Comparison of ENCODE assay signal across 17 mouse cellular contexts in genomic region chr10:118096223-118096622, GRCm38 (mm10). TPM values are rescaled to one million over a fixed set of nuclear protein-coding genes. Genes with fewer than 3 reads are reported as not detected.
DNase-seq lines count a peak whose midpoint lies in the region; ATAC-seq and TF ChIP-seq lines count a peak whose summit lies in the region.
"Had no signal": no experiment of that assay in that cellular context is flagged by ENCODE, and none has a peak within 500 bp of the region (broad histone marks: within the 10 kb centered on the region; RNA-seq: fewer than 3 reads in every experiment).

No protein-coding gene starts in this region.

- H3K4me1 ChIP-seq in liver, adult 2 months (ENCODE audit: control insufficient read depth, insufficient read depth, low read length), result no peaks in the 10 kb centered on the region; the same call in 1 of the 2 replicates
- no peaks in the 10 kb centered on the region for H3K4me1 ChIP-seq in liver, embryonic 11.5 days (replicated peaks; ENCODE audit: control insufficient read depth, insufficient read depth, low read length)
- peaks cover 59% of the 10 kb centered on the region for H3K4me1 ChIP-seq in bone marrow macrophage, adult 2 months (ENCODE audit: control insufficient read depth, insufficient read depth, low read length)
- no peaks in the 10 kb centered on the region for H3K4me1 ChIP-seq in cerebellum, adult 2 months (ENCODE audit: control insufficient read depth, insufficient read depth, low read length)

- H3K36me3 ChIP-seq in liver, adult 2 months (ENCODE audit: control insufficient read depth, insufficient read depth, low read length), result no peaks in the 10 kb centered on the region
- H3K36me3 ChIP-seq in liver, embryonic 11.5 days (ENCODE audit: control insufficient read depth, insufficient read depth, low read length), result no peaks in the 10 kb centered on the region
- H3K36me3 ChIP-seq: forebrain, embryonic 12.5 days; hindbrain, embryonic 13.5 days; liver, embryonic 12.5 days had no signal

- 82% methylated on average over 6 of the region's 6 CpGs for WGBS in liver, adult 2 months
- WGBS in liver, embryonic 11.5 days, result 81% methylated on average over 6 of the region's 6 CpGs
- 86% methylated on average over 6 of the region's 6 CpGs for WGBS in cerebellum, adult 2 months

- H3K4me3 ChIP-seq in liver, adult 2 months (ENCODE audit: insufficient read depth, low read depth, low read length), result no peak overlapping the region
- H3K4me3 ChIP-seq in liver, embryonic 11.5 days (ENCODE audit: low read depth, low read length), result no peak overlapping the region
- no peak overlapping the region for H3K4me3 ChIP-seq in bone marrow macrophage, adult 2 months (ENCODE audit: insufficient read depth, low read length)
- H3K4me3 ChIP-seq in cerebellum, adult 2 months (replicated peaks; ENCODE audit: insufficient read depth, low read depth, low read length), result no peak overlapping the region
- H3K4me3 ChIP-seq: forebrain, embryonic 12.5 days; hindbrain, embryonic 13.5 days; liver, embryonic 12.5 days had no signal

- no peak for TF ChIP-seq CTCF in liver, adult 2 months (IDR thresholded peaks at IDR 0.05; ENCODE audit: low read depth, low read length)
- TF ChIP-seq CTCF in bone marrow macrophage, adult 2 months (IDR thresholded peaks at IDR 0.05; ENCODE audit: low read depth, low read length), result no peak
- TF ChIP-seq CTCF in cerebellum, adult 2 months (IDR thresholded peaks at IDR 0.05; ENCODE audit: borderline replicate concordance, insufficient read depth, low read depth, low read length), result no peak

- DNase-seq in liver, adult 2 months (ENCODE audit: extremely low read depth, low read depth, low spot score), result peak; percentile 27
- no peak for DNase-seq in liver, embryonic 11.5 days (ENCODE audit: low spot score)
- peak; percentile 68 for DNase-seq in CD4-positive helper T cell, adult 2 months (ENCODE audit: low read depth, low spot score)
- peak; percentile 40 to 62 for DNase-seq in monocyte, adult 2 months (ENCODE audit: low read depth in 1 of 2, low spot score in 2 of 2)
- DNase-seq in adipocyte (ENCODE audit: low spot score), result no peak
- no peak for DNase-seq in cerebellum, adult 2 months
- DNase-seq: adrenal gland, postnatal 36 days; cerebellum, postnatal 36 days; layer of hippocampus, postnatal 36 days; midbrain, embryonic 14.5 days; thymus, postnatal 36 days had no signal

- H3K9ac ChIP-seq in liver, adult 2 months (ENCODE audit: low read depth, low read length), result no peak overlapping the region
- H3K9ac ChIP-seq in liver, embryonic 11.5 days (ENCODE audit: low read depth, low read length), result no peak overlapping the region
- H3K9ac ChIP-seq: forebrain, embryonic 12.5 days; hindbrain, embryonic 13.5 days; liver, embryonic 12.5 days had no signal

- H3K79me2 ChIP-seq in liver, adult 2 months (ENCODE audit: control insufficient read depth, insufficient read depth, low read length), result no peaks in the 10 kb centered on the region

- no peak for ATAC-seq in liver, embryonic 11.5 days (replicated peaks; ENCODE audit: low FRiP score)
- no peak for ATAC-seq in cerebellum, adult (ENCODE audit: insufficient number of reproducible peaks, low FRiP score, low TSS enrichment)
- ATAC-seq: intestine, embryonic 16.5 days; liver, embryonic 12.5 days had no signal

- no peak for TF ChIP-seq POLR2A in liver, adult 2 months (IDR thresholded peaks at IDR 0.05; ENCODE audit: extremely low read depth, insufficient read depth, low read length)
- no peak for TF ChIP-seq POLR2A in bone marrow macrophage, adult 2 months (IDR thresholded peaks at IDR 0.05; ENCODE audit: borderline replicate concordance, low read depth, low read length)
- no peak for TF ChIP-seq POLR2A in cerebellum, adult 2 months (IDR thresholded peaks at IDR 0.05; ENCODE audit: borderline replicate concordance, insufficient read depth, low read length)

- H3K27ac ChIP-seq in liver, adult 2 months (replicated peaks; ENCODE audit: insufficient read depth, low read depth, low read length), result no peak overlapping the region
- no peak overlapping the region for H3K27ac ChIP-seq in liver, embryonic 11.5 days (ENCODE audit: low read depth, low read length)
- H3K27ac ChIP-seq in bone marrow macrophage, adult 2 months (ENCODE audit: insufficient read depth, low read depth, low read length), result peak overlapping the region; percentile 44
- H3K27ac ChIP-seq in cerebellum, adult 2 months (ENCODE audit: insufficient read depth, low read length), result no peak overlapping the region
- H3K27ac ChIP-seq: forebrain, embryonic 12.5 days; hindbrain, embryonic 13.5 days; liver, embryonic 12.5 days had no signal

- H3K4me2 ChIP-seq in liver, embryonic 11.5 days, result no peak overlapping the region
- H3K4me2 ChIP-seq: forebrain, embryonic 12.5 days; hindbrain, embryonic 13.5 days; liver, embryonic 12.5 days had no signal

- H3K27me3 ChIP-seq in liver, adult 2 months (ENCODE audit: control insufficient read depth, insufficient read depth, low read length), result no peaks in the 10 kb centered on the region
- H3K27me3 ChIP-seq in liver, embryonic 11.5 days (replicated peaks; ENCODE audit: control insufficient read depth, insufficient read depth, low read length), result no peaks in the 10 kb centered on the region
- H3K27me3 ChIP-seq in cerebellum, adult 2 months (ENCODE audit: control insufficient read depth, insufficient read depth, low read length), result no peaks in the 10 kb centered on the region
- H3K27me3 ChIP-seq: forebrain, embryonic 12.5 days; hindbrain, embryonic 13.5 days; liver, embryonic 12.5 days had no signal

- no peaks in the 10 kb centered on the region for H3K9me3 ChIP-seq in liver, embryonic 11.5 days (ENCODE audit: control insufficient read depth, low read length)
- H3K9me3 ChIP-seq: forebrain, embryonic 12.5 days; hindbrain, embryonic 13.5 days; liver, embryonic 12.5 days had no signal

RNA-seq across cellular contexts. Expression of gene Mdm1, which starts 45.4 kb away (rescaled TPM):
- total RNA-seq in liver, adult 2 months (2014; rRNA removed), result 0.94 and 1.1 TPM in 2 replicates
- polyA plus RNA-seq in liver, adult 2 months (2012; rRNA removed), result 0.35 and 0.49 TPM in 2 replicates
- 26.3 and 33.4 TPM in 2 replicates for polyA plus RNA-seq in liver, embryonic 11.5 days (2014; fragmentation: Nextera tagmentation; extraction: Ambion mirVana)
- polyA plus RNA-seq in bone marrow macrophage, adult 2 months (2012; ENCODE audit: insufficient read depth, insufficient read length, missing spikeins), result 12.0 and 12.8 TPM in 2 replicates
- polyA plus RNA-seq in cerebellum, adult 2 months (2012; rRNA removed), result 15.5 and 16.2 TPM in 2 replicates

Comparison
In these comparisons a context has a peak if more than half of its experiments do, and no peak if none do; other contexts are left out.
1. DNase-seq: peak in liver, adult 2 months (single experiment), CD4-positive helper T cell, adult 2 months (single experiment) and monocyte, adult 2 months (2 of 2); none in liver, embryonic 11.5 days (single experiment), adipocyte (single experiment) and cerebellum, adult 2 months (0 of 2).